Mouse (Mus musculus): ENCODE results near the gene Disc1. TPM values are rescaled to one million over a fixed set of nuclear protein-coding genes. Genes with fewer than 3 reads are reported as not detected.

Disc1 gene
- polyA plus RNA-seq, 1 experiment from 2014 or later, result 0.82 TPM

- 84% methylated on average over 4 of the region's 4 CpGs for WGBS
- no peak for ATAC-seq (replicated peaks; ENCODE audit: low FRiP score)
These were observed 233.3 kb downstream of the Disc1 start for GRCm38 (mm10) chr8:125287311-125287710.

GRCm38 (mm10) chr8:125287841-125288341, 233.9 kb downstream of the Disc1 start:
- Histone ChIP-seq H3K4me3 (ENCODE audit: low read depth, low read length) (no peak overlapping the region), H3K27ac (ENCODE audit: low read depth, low read length) (no peak overlapping the region), H3K36me3 (ENCODE audit: control insufficient read depth, insufficient read depth, low read length) (no peaks in the 10 kb centered on the region), H3K4me2 (no peak overlapping the region), H3K9ac (ENCODE audit: low read depth, low read length) (no peak overlapping the region), H3K9me3 (ENCODE audit: control insufficient read depth, low read length) (no peaks in the 10 kb centered on the region), H3K4me1 (replicated peaks; ENCODE audit: control insufficient read depth, insufficient read depth, low read length) (peaks cover 13% of the 10 kb centered on the region), H3K27me3 (replicated peaks; ENCODE audit: control insufficient read depth, insufficient read depth, low read length) (no peaks in the 10 kb centered on the region)
- WGBS, result 43% methylated on average over 7 of the region's 7 CpGs
- ATAC-seq (replicated peaks; ENCODE audit: low FRiP score), result no peak
- no peak for DNase-seq (ENCODE audit: low spot score)

More at GRCm38 (mm10) chr8:125287311-125287710, 233.3 kb downstream of the Disc1 start:
- Histone ChIP-seq H3K4me1 (replicated peaks; ENCODE audit: control insufficient read depth, insufficient read depth, low read length) (peaks cover 13% of the 10 kb centered on the region), H3K36me3 (ENCODE audit: control insufficient read depth, insufficient read depth, low read length) (no peaks in the 10 kb centered on the region), H3K4me3 (ENCODE audit: low read depth, low read length) (no peak overlapping the region), H3K27ac (ENCODE audit: low read depth, low read length) (no peak overlapping the region), H3K9me3 (ENCODE audit: control insufficient read depth, low read length) (no peaks in the 10 kb centered on the region), H3K9ac (ENCODE audit: low read depth, low read length) (no peak overlapping the region), H3K27me3 (replicated peaks; ENCODE audit: control insufficient read depth, insufficient read depth, low read length) (no peaks in the 10 kb centered on the region), H3K4me2 (no peak overlapping the region)
- no peak for DNase-seq (ENCODE audit: low spot score)

DNA sequence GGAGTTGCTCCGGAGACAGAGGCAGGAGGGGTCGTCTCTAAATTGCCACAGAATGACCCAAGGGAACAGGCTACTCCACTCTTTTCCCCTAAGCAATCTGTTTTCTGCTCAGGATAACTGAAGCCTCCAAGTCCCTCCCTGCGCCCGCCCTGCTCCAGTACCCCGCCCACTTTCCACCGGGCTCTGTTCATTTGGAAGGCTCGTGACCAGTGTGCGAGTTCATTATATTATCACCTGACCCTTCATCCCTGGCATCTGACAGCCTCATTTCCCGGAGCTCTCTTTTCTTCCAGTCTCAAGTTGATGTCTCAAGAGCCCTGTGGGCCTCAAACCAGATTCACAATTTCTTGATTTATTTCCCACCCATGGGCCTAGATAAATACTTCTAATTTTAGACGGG, 237.5 kb downstream of the Disc1 start:
- Histone ChIP-seq H3K4me2 (no peak overlapping the region), H3K4me1 (replicated peaks; ENCODE audit: control insufficient read depth, insufficient read depth, low read length) (peaks cover 5% of the 10 kb centered on the region), H3K9ac (ENCODE audit: low read depth, low read length) (no peak overlapping the region), H3K4me3 (ENCODE audit: low read depth, low read length) (no peak overlapping the region), H3K27ac (ENCODE audit: low read depth, low read length) (no peak overlapping the region), H3K36me3 (ENCODE audit: control insufficient read depth, insufficient read depth, low read length) (no peaks in the 10 kb centered on the region), H3K27me3 (replicated peaks; ENCODE audit: control insufficient read depth, insufficient read depth, low read length) (no peaks in the 10 kb centered on the region), H3K9me3 (ENCODE audit: control insufficient read depth, low read length) (no peaks in the 10 kb centered on the region)
- WGBS, result 66% methylated on average over 10 of the region's 10 CpGs
- ATAC-seq (replicated peaks; ENCODE audit: low FRiP score) (no peak), DNase-seq (ENCODE audit: low spot score) (no peak)

- Histone ChIP-seq H3K27ac (ENCODE audit: low read depth, low read length) (no peak overlapping the region), H3K27me3 (replicated peaks; ENCODE audit: control insufficient read depth, insufficient read depth, low read length) (no peaks in the 10 kb centered on the region), H3K9ac (ENCODE audit: low read depth, low read length) (no peak overlapping the region), H3K36me3 (ENCODE audit: control insufficient read depth, insufficient read depth, low read length) (no peaks in the 10 kb centered on the region), H3K9me3 (ENCODE audit: control insufficient read depth, low read length) (no peaks in the 10 kb centered on the region), H3K4me1 (replicated peaks; ENCODE audit: control insufficient read depth, insufficient read depth, low read length) (peaks cover 2% of the 10 kb centered on the region; the same call in 1 of the 2 replicates), H3K4me2 (no peak overlapping the region), H3K4me3 (ENCODE audit: low read depth, low read length) (no peak overlapping the region)
- 85% methylated on average over 22 of the region's 22 CpGs for WGBS
- DNase-seq (ENCODE audit: low spot score) (no peak), ATAC-seq (replicated peaks; ENCODE audit: low FRiP score) (no peak)
These were observed 238.1 kb downstream of the Disc1 start for GRCm38 (mm10) chr8:125291932-125292717.

DNA sequence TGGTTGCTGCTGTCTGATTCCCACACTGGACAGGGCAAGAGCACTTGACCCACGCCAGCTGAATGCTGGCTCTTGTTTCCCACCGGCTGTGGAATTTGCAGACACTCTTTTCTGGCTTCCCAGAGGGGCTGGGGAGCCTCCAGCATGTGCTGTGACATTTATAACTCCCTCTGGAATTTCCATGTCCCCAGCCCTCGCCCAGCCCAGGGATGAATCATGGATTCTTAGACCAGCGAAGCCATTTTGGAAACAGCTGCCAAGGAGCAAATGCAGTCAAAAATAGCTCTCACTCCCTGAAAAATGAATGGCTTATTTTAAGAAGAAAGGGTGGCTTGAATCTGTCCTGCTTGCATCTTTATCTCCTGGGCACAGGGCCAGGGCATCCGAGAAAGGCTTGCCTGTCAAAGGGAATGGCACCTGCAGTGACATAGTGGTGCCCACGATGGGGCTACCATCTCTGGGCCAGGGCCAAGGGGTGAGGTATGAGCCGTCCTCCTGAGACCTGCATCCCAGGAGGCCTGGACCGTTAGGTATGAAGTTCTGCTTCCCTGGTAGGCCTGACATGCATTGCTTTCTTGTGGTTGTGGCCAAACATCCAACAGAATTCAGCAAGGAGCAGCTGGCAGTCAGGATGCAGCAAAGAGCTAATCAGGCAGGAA, 239.1 kb downstream of the Disc1 start:
- 71% methylated on average over 8 of the region's 8 CpGs for WGBS
- Histone ChIP-seq H3K27me3 (replicated peaks; ENCODE audit: control insufficient read depth, insufficient read depth, low read length) (no peaks in the 10 kb centered on the region), H3K4me2 (no peak overlapping the region), H3K36me3 (ENCODE audit: control insufficient read depth, insufficient read depth, low read length) (no peaks in the 10 kb centered on the region), H3K4me3 (ENCODE audit: low read depth, low read length) (no peak overlapping the region), H3K27ac (ENCODE audit: low read depth, low read length) (no peak overlapping the region), H3K9ac (ENCODE audit: low read depth, low read length) (no peak overlapping the region), H3K4me1 (replicated peaks; ENCODE audit: control insufficient read depth, insufficient read depth, low read length) (no peaks in the 10 kb centered on the region), H3K9me3 (ENCODE audit: control insufficient read depth, low read length) (no peaks in the 10 kb centered on the region)
- DNase-seq (ENCODE audit: low spot score) (no peak), ATAC-seq (replicated peaks; ENCODE audit: low FRiP score) (no peak)

DNA sequence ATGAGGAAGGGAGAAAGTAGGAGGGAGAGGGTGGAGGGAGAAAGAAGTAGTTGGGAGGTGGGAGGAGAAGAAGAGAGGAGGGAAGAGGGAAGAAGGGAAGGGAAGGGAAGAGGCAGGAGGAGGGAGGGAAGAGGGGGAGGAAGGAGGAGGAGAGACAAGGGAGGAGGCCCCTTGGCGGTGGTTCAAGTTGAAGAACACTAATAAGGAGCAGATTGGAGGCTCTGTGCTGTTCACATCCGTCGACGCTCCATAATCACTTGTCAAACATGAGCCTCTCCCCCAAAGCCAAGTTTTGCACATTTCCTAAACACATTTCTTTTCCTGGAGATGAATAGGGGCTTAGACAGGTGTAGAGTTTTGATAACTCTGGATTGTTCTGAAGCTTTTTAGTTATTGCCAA, 245.3 kb downstream of the Disc1 start:
- H3K9ac ChIP-seq (ENCODE audit: low read depth, low read length), result no peak overlapping the region
- no peak for ATAC-seq (replicated peaks; ENCODE audit: low FRiP score)
- no peaks in the 10 kb centered on the region for H3K36me3 ChIP-seq (ENCODE audit: control insufficient read depth, insufficient read depth, low read length)
- no peaks in the 10 kb centered on the region; the same call in 1 of the 2 replicates for H3K4me1 ChIP-seq (replicated peaks; ENCODE audit: control insufficient read depth, insufficient read depth, low read length)
- 45% methylated on average over 4 of the region's 4 CpGs for WGBS
- H3K9me3 ChIP-seq (ENCODE audit: control insufficient read depth, low read length), result no peaks in the 10 kb centered on the region
- H3K4me3 ChIP-seq (ENCODE audit: low read depth, low read length), result no peak overlapping the region
- H3K27me3 ChIP-seq (replicated peaks; ENCODE audit: control insufficient read depth, insufficient read depth, low read length), result no peaks in the 10 kb centered on the region
- no peak overlapping the region for H3K4me2 ChIP-seq
- DNase-seq (ENCODE audit: low spot score), result no peak
- H3K27ac ChIP-seq (ENCODE audit: low read depth, low read length), result no peak overlapping the region

DNA sequence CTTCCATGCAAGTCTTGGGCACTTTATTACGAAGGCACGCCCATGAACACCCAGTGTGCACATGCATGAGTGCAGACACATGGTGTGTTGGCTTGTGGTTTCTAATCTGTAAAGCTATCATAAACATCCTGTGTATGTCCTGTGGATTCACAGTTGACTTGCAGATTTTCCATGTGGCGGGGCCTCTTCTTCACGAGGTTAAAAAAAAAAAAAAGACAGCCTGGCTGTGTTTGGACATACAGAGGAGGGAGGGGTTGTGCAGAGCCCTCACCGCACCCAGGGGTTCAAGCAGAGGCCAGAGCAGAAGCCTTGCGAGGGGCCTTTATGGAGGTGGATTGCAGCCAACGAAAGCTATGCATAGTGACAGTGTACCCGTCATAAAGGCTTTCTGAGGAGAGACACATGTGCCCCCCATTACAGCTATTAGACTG, 248.0 kb downstream of the Disc1 start:
- no peak overlapping the region for H3K4me2 ChIP-seq
- no peaks in the 10 kb centered on the region for H3K27me3 ChIP-seq (replicated peaks; ENCODE audit: control insufficient read depth, insufficient read depth, low read length)
- H3K9ac ChIP-seq (ENCODE audit: low read depth, low read length), result no peak overlapping the region
- H3K9me3 ChIP-seq (ENCODE audit: control insufficient read depth, low read length), result 0 out of 2 replicates have a peak, but pooled peaks cover 3% of the 10 kb centered on the region
- no peaks in the 10 kb centered on the region for H3K36me3 ChIP-seq (ENCODE audit: control insufficient read depth, insufficient read depth, low read length)
- no peaks in the 10 kb centered on the region; the same call in 1 of the 2 replicates for H3K4me1 ChIP-seq (replicated peaks; ENCODE audit: control insufficient read depth, insufficient read depth, low read length)
- DNase-seq (ENCODE audit: low spot score), result no peak
- H3K4me3 ChIP-seq (ENCODE audit: low read depth, low read length), result no peak overlapping the region
- WGBS, result 64% methylated on average over 8 of the region's 8 CpGs
- no peak overlapping the region for H3K27ac ChIP-seq (ENCODE audit: low read depth, low read length)
- no peak for ATAC-seq (replicated peaks; ENCODE audit: low FRiP score)

GRCm38 (mm10) chr8:125306665-125307064, 252.7 kb downstream of the Disc1 start:
- H3K4me3 ChIP-seq (ENCODE audit: low read depth, low read length), result no peak overlapping the region
- ATAC-seq (replicated peaks; ENCODE audit: low FRiP score) (no peak), DNase-seq (ENCODE audit: low spot score) (no peak)
- no peaks in the 10 kb centered on the region for H3K36me3 ChIP-seq (ENCODE audit: control insufficient read depth, insufficient read depth, low read length)
- H3K9ac ChIP-seq (ENCODE audit: low read depth, low read length), result no peak overlapping the region
- no peaks in the 10 kb centered on the region for H3K4me1 ChIP-seq (replicated peaks; ENCODE audit: control insufficient read depth, insufficient read depth, low read length)
- 84% methylated on average over 10 of the region's 10 CpGs for WGBS
- H3K27ac ChIP-seq (ENCODE audit: low read depth, low read length), result no peak overlapping the region
- H3K27me3 ChIP-seq (replicated peaks; ENCODE audit: control insufficient read depth, insufficient read depth, low read length), result no peaks in the 10 kb centered on the region
- 0 out of 2 replicates have a peak, but pooled peaks cover 3% of the 10 kb centered on the region for H3K9me3 ChIP-seq (ENCODE audit: control insufficient read depth, low read length)
- H3K4me2 ChIP-seq, result no peak overlapping the region
